Mouse (Mus musculus) liver, postnatal 0 days (tissue): Measurements from ENCODE around the gene 1700013F07Rik. TPM values are rescaled to one million over a fixed set of nuclear protein-coding genes. Genes with fewer than 3 reads are reported as not detected.
"Not testable (repeated sequence)": the region's sequence is repeated elsewhere in the genome, so short reads cannot be mapped to it uniquely, and the experiment has no call there.

Experiments
- ATAC-seq: fragments of 200-750 bp; cut with Nextera tagmentation; 2 replicates; pipeline ENCODE4 v1.8.0; 2017; ENCODE audit warnings: mild to moderate bottlenecking, moderate library complexity
- DNase-seq: peaks from one replicate; pipeline ENCODE4 v3.0.0-alpha.2; 2016
- H3K27ac ChIP-seq: fragments of 300-500 bp; sonication (generic); 2 replicates; pipeline ENCODE4 v1.5.1; 2014; ENCODE audit warnings: antibody characterized with exemption, moderate library complexity, mild to moderate bottlenecking, low read depth
- H3K27me3 ChIP-seq: fragments of 300-500 bp; sonication (generic); 2 replicates; pipeline ENCODE4 v1.6.1; 2014; ENCODE audit warnings: low read length, control low read depth, mixed read lengths; ENCODE audit not compliant: insufficient read depth
- H3K36me3 ChIP-seq: fragments of 300-500 bp; sonication (generic); replicated peaks from 2 replicates; pipeline ENCODE4 v1.6.1; 2014; ENCODE audit warnings: mild to moderate bottlenecking, control low read depth, low read length, moderate library complexity, mixed read lengths; ENCODE audit not compliant: insufficient read depth
- H3K4me1 ChIP-seq: fragments of 300-500 bp; sonication (generic); 2 replicates; pipeline ENCODE4 v1.6.1; 2014; ENCODE audit warnings: antibody characterized with exemption, mild to moderate bottlenecking, control low read depth; ENCODE audit not compliant: insufficient read depth
- H3K4me2 ChIP-seq: fragments of 300-500 bp; sonication (generic); 2 replicates; pipeline ENCODE4 v1.6.1; 2014; ENCODE audit warnings: low read depth, mild to moderate bottlenecking, low read length, moderate library complexity, mixed read lengths
- H3K4me3 ChIP-seq: fragments of 300-500 bp; sonication (generic); 2 replicates; pipeline ENCODE4 v1.5.1; 2014; ENCODE audit warnings: low read depth, low read length
- H3K9ac ChIP-seq: fragments of 300-500 bp; sonication (generic); replicated peaks from 2 replicates; pipeline ENCODE4 v1.6.1; 2014; ENCODE audit warnings: mild to moderate bottlenecking, moderate library complexity
- H3K9me3 ChIP-seq: fragments of 300-500 bp; sonication (generic); 2 replicates; pipeline ENCODE4 v1.6.1; 2016; ENCODE audit warnings: mild to moderate bottlenecking, control low read depth, low read length, mixed read lengths
- CTCF ChIP-seq: sonication (generic); IDR thresholded peaks from 2 replicates; pipeline ENCODE4 v1.5.1; 2016; ENCODE audit warnings: antibody characterized with exemption, low read depth
- EP300 ChIP-seq: IDR thresholded peaks from 2 replicates; pipeline ENCODE4 v1.6.1; 2016; ENCODE audit warnings: antibody characterized with exemption, low read depth, mild to moderate bottlenecking
- WGBS: fragments of 180-500 bp; shearing (Covaris S2); extraction: QIAGEN DNeasy Blood & Tissue Kit; methylation state at CpG from one replicate; pipeline ENCODE4 v1.1.7; 2014; ENCODE audit not compliant: insufficient replicate concordance; 5-methylcytosine and 5-hydroxymethylcytosine counted together
- polyA plus RNA-seq: library from polyadenylated mRNA; unstranded; fragments of >200 nt; fragmentation: Nextera tagmentation; extraction: Ambion mirVana; gene quantifications from 2 replicates; pipeline ENCODE4 v1.2.1, GENCODE M21; 2015

The 1700013F07Rik gene
- not detected in 2 replicates for polyA plus RNA-seq

- no peak for TF ChIP-seq CTCF
- TF ChIP-seq EP300 = no peak
- H3K27me3 ChIP-seq = peaks cover 20% of the 10 kb centered on the region
- DNase-seq (no peak), ATAC-seq (no peak)
- H3K36me3 ChIP-seq = no peaks in the 10 kb centered on the region
- peak within 1 kb of the TSS; percentile 52 for H3K27ac ChIP-seq
- H3K9ac ChIP-seq = no peak within 1 kb of the TSS
- no peak within 1 kb of the TSS for H3K4me3 ChIP-seq
- H3K4me1 ChIP-seq = peaks cover 3% of the 10 kb centered on the region; the same call in 1 of the 2 replicates
- no peak within 1 kb of the TSS for H3K4me2 ChIP-seq
- no peaks in the 10 kb centered on the region for H3K9me3 ChIP-seq
- 65% methylated on average over 6 of the region's 6 CpGs for WGBS
Observed at GRCm38 (mm10) chr3:108533951-108534350, at the start of gene 1700013F07Rik. TSS of gene 1700013F07Rik (plus strand) at chr3:108534150.

DNA sequence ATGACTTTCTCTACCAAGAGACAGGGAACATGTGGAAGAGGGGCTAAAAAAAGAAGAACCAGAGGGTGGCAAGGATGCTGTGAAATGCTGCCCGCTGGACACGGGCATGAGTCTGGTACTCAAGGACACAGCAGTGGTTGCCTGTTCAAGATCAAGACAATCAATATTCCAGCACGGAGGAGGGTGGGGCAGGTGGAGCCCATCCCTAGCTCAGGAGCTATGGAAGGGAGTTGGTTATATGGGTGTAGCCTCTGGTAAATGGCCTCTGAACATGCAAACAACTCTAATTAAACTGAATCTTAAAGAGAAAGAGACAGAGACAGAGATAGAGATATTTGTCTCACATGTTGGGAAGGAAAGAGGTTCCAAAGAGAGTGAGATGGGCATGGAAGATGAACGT is 49.2 kb upstream of the 1700013F07Rik start:
- no peak for ATAC-seq
- H3K4me2 ChIP-seq = no peak overlapping the region
- no peak overlapping the region for H3K9ac ChIP-seq
- no peaks in the 10 kb centered on the region for H3K9me3 ChIP-seq
- H3K4me3 ChIP-seq = no peak overlapping the region
- TF ChIP-seq CTCF (no peak), EP300 (no peak)
- WGBS = 75% methylated on average over 4 of the region's 4 CpGs
- DNase-seq = no peak
- no peaks in the 10 kb centered on the region for H3K27me3 ChIP-seq
- H3K4me1 ChIP-seq = no peaks in the 10 kb centered on the region
- H3K27ac ChIP-seq = no peak overlapping the region
- H3K36me3 ChIP-seq = no peaks in the 10 kb centered on the region

- TF ChIP-seq EP300 (no peak), CTCF (peak; percentile 64)
- Histone ChIP-seq H3K36me3 (no peaks in the 10 kb centered on the region), H3K27ac (no peak overlapping the region), H3K4me1 (no peaks in the 10 kb centered on the region), H3K9me3 (no peaks in the 10 kb centered on the region), H3K27me3 (no peaks in the 10 kb centered on the region), H3K4me2 (no peak overlapping the region), H3K4me3 (no peak overlapping the region), H3K9ac (no peak overlapping the region)
- DNase-seq (no peak), ATAC-seq (no peak)
- 53% methylated on average over 3 of the region's 3 CpGs for WGBS
Observed at GRCm38 (mm10) chr3:108489968-108490367, 44.0 kb upstream of the 1700013F07Rik start.

GRCm38 (mm10) chr3:108494861-108495474 is 39.0 kb upstream of the 1700013F07Rik start:
- DNase-seq = no peak
- Histone ChIP-seq H3K27ac (no peak overlapping the region), H3K27me3 (no peaks in the 10 kb centered on the region), H3K4me1 (no peaks in the 10 kb centered on the region), H3K9ac (no peak overlapping the region), H3K36me3 (no peaks in the 10 kb centered on the region), H3K4me3 (no peak overlapping the region), H3K9me3 (no peaks in the 10 kb centered on the region), H3K4me2 (no peak overlapping the region)
- 74% methylated on average over 9 of the region's 9 CpGs for whole genome bisulfite sequencing
- TF ChIP-seq CTCF (no peak), EP300 (no peak)
- no peak for ATAC-seq

DNA sequence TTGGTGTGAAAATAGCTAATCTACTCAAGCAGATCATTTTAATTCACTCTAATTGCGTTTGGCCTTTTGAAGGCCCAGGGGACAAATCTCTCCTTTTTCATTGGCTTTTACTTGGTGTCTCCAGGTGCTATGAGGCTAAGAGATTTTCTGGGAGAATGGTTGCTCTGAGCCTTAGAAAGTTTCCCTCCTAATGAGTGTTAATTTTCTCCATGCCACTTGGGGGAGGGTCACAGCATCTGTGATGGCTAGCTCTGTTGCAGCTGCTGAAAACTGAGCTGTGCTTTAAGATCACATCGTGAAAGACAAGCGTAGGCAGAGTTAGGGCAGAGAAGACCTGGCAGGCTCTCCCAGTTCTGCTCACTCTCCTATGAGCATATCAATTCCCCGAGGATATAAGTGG is 38.5 kb upstream of the 1700013F07Rik start:
- DNase-seq = no peak
- TF ChIP-seq CTCF (no peak), EP300 (no peak)
- no peak for ATAC-seq
- no peaks in the 10 kb centered on the region for H3K36me3 ChIP-seq
- no peak overlapping the region for H3K4me2 ChIP-seq
- no peak overlapping the region for H3K27ac ChIP-seq
- no peaks in the 10 kb centered on the region for H3K9me3 ChIP-seq
- no peak overlapping the region for H3K9ac ChIP-seq
- no peaks in the 10 kb centered on the region for H3K4me1 ChIP-seq
- 60% methylated on average over 4 of the region's 4 CpGs for WGBS
- H3K4me3 ChIP-seq = no peak overlapping the region
- no peaks in the 10 kb centered on the region for H3K27me3 ChIP-seq

DNA sequence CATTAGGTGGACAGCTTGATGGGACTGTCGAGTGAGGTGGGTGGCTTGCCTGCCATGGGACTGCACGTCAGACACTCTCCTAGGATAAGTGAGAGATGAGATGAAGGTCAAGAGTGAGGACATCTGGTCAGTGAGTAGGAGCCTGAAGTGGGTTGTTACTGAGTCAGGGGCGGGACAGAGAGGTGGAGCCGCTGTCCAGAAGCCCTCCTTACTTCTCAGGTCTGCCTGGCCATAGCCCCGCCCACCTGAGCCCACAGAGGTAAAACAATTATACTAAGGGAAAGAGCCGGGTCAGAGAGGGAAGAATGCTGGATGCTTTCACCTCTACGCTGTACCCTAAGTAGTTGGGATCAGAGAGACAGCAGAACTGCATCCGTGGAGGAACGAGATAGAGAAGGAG is 36.3 kb upstream of the 1700013F07Rik start:
- Histone ChIP-seq H3K9ac (no peak overlapping the region), H3K4me2 (no peak overlapping the region), H3K27me3 (no peaks in the 10 kb centered on the region), H3K27ac (no peak overlapping the region), H3K4me3 (no peak overlapping the region), H3K9me3 (no peaks in the 10 kb centered on the region), H3K4me1 (no peaks in the 10 kb centered on the region), H3K36me3 (no peaks in the 10 kb centered on the region)
- ATAC-seq = no peak
- no peak for DNase-seq
- no peak for TF ChIP-seq EP300
- 37% methylated on average over 9 of the region's 9 CpGs for WGBS

DNA sequence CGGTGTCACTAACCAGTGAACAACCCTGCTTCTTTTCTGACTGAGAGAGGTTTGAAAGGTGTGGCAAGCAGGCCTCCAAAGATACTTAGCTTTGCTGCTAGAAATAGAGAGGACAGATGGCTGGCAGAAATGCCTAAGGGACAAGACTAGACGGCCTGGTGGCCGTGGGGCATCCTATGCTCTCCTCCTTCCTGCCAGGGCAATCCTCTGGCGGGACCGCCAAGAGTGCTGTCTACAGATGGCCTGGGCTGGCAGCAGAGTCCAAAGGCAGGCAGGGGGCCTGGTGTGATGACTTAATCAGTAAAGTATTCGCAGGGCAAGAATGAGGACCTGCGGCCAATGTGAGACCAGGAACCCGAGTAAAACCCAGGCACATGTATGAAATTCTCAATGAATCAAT is 34.1 kb upstream of the 1700013F07Rik start:
- 83% methylated on average over 8 of the region's 8 CpGs for WGBS
- no peak overlapping the region for H3K9ac ChIP-seq
- no peak overlapping the region for H3K4me2 ChIP-seq

GRCm38 (mm10) chr3:108501411-108501810 is 32.5 kb upstream of the 1700013F07Rik start:
- not testable (repeated sequence) for ATAC-seq, H3K36me3 ChIP-seq, H3K4me2 ChIP-seq, H3K4me1 ChIP-seq, H3K27me3 ChIP-seq, H3K4me3 ChIP-seq, H3K9me3 ChIP-seq, DNase-seq, H3K27ac ChIP-seq, H3K9ac ChIP-seq
- WGBS = 74% methylated on average over 3 of the region's 3 CpGs

More for the DNA sequence above, 34.1 kb upstream of the 1700013F07Rik start:
- Histone ChIP-seq H3K27me3 (0 out of 2 replicates have a peak, but pooled peaks cover 3% of the 10 kb centered on the region), H3K4me1 (no peaks in the 10 kb centered on the region), H3K4me3 (no peak overlapping the region), H3K27ac (no peak overlapping the region), H3K9me3 (no peaks in the 10 kb centered on the region), H3K36me3 (no peaks in the 10 kb centered on the region)
- ATAC-seq = no peak
- TF ChIP-seq EP300 (no peak), CTCF (no peak)
- no peak for DNase-seq
